Mouse (Mus musculus): ENCODE measurements around the gene Mapkbp1.

DNA sequence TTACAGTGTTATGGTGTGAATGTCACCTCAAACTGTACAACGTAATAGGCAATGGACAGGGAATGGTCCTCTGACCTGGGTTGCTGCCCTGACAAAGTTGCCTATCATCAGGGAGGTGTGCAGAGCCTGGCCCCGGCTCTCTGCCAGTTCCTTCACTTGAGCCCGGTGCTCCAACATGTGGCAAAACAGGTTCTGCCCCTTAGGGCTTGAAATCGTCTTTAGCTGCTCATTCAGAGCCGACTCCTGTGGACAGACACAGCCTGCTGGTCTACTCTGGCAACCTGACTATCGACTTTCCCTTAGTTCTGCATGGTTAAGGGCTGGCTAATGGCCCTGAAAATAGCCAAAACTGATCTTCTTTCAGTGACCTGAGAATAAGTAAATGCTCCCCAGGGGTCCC lies 87.7 kb downstream of the Mapkbp1 start:
- TF ChIP-seq CTCF (IDR thresholded peaks at IDR 0.05; ENCODE audit: borderline replicate concordance, control insufficient read depth, extremely low read depth, insufficient read depth, low read length, poor library complexity) = no peak
- TF ChIP-seq POLR2A (IDR thresholded peaks at IDR 0.05; ENCODE audit: control insufficient read depth, extremely low read depth, insufficient read depth, low read length, poor library complexity) = no peak

Measured in thymus, adult 2 months (tissue).